Mouse (Mus musculus) liver, adult 2 months (tissue): ENCODE measurements around the gene Add3.

ENCODE experiments used
- CTCF ChIP-seq: fragments of 200-500 bp; IDR thresholded peaks from 2 replicates; pipeline ENCODE4 v1.5.1; 2011; ENCODE audit warnings: low read depth, low read length, control low read depth
- POLR2A ChIP-seq: fragments of 200-500 bp; IDR thresholded peaks from 2 replicates; pipeline ENCODE4 v1.6.1; 2011; ENCODE audit warnings: low read length, control low read depth; ENCODE audit not compliant: insufficient read depth; ENCODE audit errors: extremely low read depth

GRCm38 (mm10) chr19:53278491-53279415, 138.5 kb downstream of the Add3 start:
- TF ChIP-seq POLR2A (no peak), CTCF (no peak)
